Mouse (Mus musculus) cortical plate, adult 2 months (tissue): ENCODE data around the gene Tcf21.

Source experiments
- CTCF ChIP-seq: fragments of 200-500 bp; IDR thresholded peaks from 2 replicates; pipeline ENCODE4 v1.5.1; 2011; ENCODE audit warnings: mild to moderate bottlenecking, control low read depth, low read length; ENCODE audit not compliant: insufficient read depth; ENCODE audit errors: extremely low read depth
- POLR2A ChIP-seq: fragments of 200-500 bp; IDR thresholded peaks from 2 replicates; pipeline ENCODE4 v1.6.1; 2011; ENCODE audit warnings: mild to moderate bottlenecking, low read length, control low read depth; ENCODE audit not compliant: insufficient read depth; ENCODE audit errors: extremely low read depth

GRCm38 (mm10) chr10:22817976-22818375 lies 2.0 kb downstream of the Tcf21 start:
- TF ChIP-seq CTCF (no peak), POLR2A (no peak)
